Mouse (Mus musculus) spleen, adult 2 months (tissue): ENCODE data around the gene Olfr750.

Experiments
- CTCF ChIP-seq: fragments of 200-500 bp; IDR thresholded peaks from 2 replicates; pipeline ENCODE4 v1.5.1; 2011; ENCODE audit warnings: mild to moderate bottlenecking, inconsistent platforms; ENCODE audit not compliant: insufficient read depth, insufficient read length, insufficient replicate concordance; ENCODE audit errors: extremely low read depth
- POLR2A ChIP-seq: fragments of 200-500 bp; IDR thresholded peaks from 2 replicates; pipeline ENCODE4 v1.6.1; 2011; ENCODE audit warnings: low read depth, low read length, inconsistent platforms

DNA sequence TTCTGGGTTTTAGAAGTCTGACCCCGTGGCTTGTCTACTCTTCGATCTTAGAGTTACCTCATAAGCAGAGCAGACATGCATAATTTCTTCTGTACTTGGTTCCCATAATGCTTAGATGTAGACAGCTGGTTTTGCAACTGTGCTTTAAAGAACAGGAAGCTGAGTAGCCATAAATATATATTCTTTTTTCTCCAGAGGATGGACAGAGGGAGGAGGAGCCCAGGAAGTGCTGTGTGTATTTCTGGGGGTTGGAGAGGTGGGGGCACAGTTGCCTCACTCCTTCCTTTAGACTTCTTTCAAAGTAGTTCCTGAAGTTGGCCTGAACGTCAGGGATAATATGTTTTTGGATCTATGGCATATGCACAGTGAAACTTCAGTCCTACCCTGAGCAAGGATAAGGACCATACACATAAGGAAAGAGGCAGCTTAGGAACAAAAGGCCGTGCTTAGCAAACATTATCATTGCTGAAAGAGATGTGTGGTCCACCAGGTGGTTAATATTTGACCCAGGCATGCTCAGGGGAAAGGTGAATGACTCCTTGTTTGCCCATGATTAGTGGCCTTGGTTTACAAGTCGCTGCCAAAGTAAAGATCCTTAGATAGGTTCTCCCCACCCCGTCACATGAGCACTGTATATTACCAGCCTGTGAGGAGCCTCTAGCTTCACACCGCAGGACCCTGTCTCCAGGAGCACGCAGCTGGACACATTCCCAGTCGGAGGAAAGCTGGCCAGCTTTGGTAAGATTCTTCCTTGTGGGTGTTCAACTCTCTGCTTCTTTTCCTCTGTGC, 21.7 kb upstream of the Olfr750 start:
- TF ChIP-seq POLR2A = no peak
- no peak for TF ChIP-seq CTCF
